In the genomic region with DNA sequence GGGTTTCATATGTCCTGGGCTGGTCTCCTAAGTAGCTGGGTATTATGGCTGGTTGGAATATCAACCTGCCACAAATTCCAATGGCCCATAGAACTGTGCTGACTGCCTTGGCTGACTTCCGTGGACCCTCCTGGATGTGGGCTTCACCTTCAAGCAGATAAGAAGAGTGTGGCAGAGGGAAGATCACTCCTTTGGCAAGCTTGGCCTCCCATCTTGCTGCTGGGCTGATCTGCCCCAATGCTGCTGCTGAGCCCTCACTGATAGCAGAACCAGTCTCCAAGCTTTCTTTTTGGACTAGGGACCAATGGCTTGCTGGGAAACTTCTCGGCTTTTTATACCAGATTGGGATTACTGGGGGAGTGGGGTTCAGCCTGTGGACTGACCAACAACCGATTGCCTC, we compare ENCODE assay signal across 22 mouse cellular contexts.
"Had no signal": no experiment of that assay in that cellular context is flagged by ENCODE, and none has a peak within 500 bp of the region (broad histone marks: within the 10 kb centered on the region; RNA-seq: fewer than 3 reads in every experiment).

No protein-coding gene starts in this region.

- H3K27me3 ChIP-seq: heart, embryonic 15.5 days; hindbrain, embryonic 13.5 days; hindbrain, embryonic 15.5 days; limb, embryonic 12.5 days had no signal

- H3K4me3 ChIP-seq: heart, adult 2 months; heart, embryonic 13.5 days; heart, embryonic 15.5 days; hindbrain, embryonic 13.5 days; hindbrain, embryonic 15.5 days; layer of hippocampus, adult 2 months; left cerebral cortex, adult 2 months; limb, embryonic 10.5 days; limb, embryonic 12.5 days had no signal

- H3K4me2 ChIP-seq: heart, embryonic 11.5 days; heart, embryonic 13.5 days; heart, embryonic 15.5 days; hindbrain, embryonic 13.5 days; hindbrain, embryonic 15.5 days; limb, embryonic 12.5 days had no signal

- H3K36me3 ChIP-seq: heart, embryonic 13.5 days; heart, embryonic 15.5 days; hindbrain, embryonic 13.5 days; hindbrain, embryonic 15.5 days; limb, embryonic 10.5 days; limb, embryonic 12.5 days had no signal

- H3K9me3 ChIP-seq: heart, embryonic 13.5 days; heart, embryonic 15.5 days; hindbrain, embryonic 13.5 days; hindbrain, embryonic 15.5 days; limb, embryonic 10.5 days had no signal

- ATAC-seq: hindbrain, postnatal 0 days; intestine, postnatal 0 days had no signal

- H3K27ac ChIP-seq: heart, adult 2 months; heart, embryonic 13.5 days; heart, embryonic 15.5 days; hindbrain, embryonic 13.5 days; hindbrain, embryonic 15.5 days; hindbrain, postnatal 0 days; layer of hippocampus, adult 2 months; left cerebral cortex, adult 2 months; limb, embryonic 10.5 days; limb, embryonic 12.5 days had no signal

- DNase-seq: gastrocnemius, postnatal 14 days; gastrocnemius, postnatal 36 days; heart, adult 11 months; heart, adult 2 months; heart, postnatal 14 days; heart, postnatal 36 days; kidney, adult 18-20 months; kidney, adult 8-10 months; kidney, postnatal 10 days; kidney, postnatal 25 days; kidney, postnatal 4 days had no signal

- H3K9ac ChIP-seq: heart, embryonic 13.5 days; heart, embryonic 15.5 days; hindbrain, embryonic 13.5 days; hindbrain, embryonic 15.5 days; limb, embryonic 12.5 days had no signal
